Mouse (Mus musculus) layer of hippocampus, adult 18-20 months (tissue): ENCODE results near the gene Sprn. TPM values are rescaled to one million over a fixed set of nuclear protein-coding genes. Genes with fewer than 3 reads are reported as not detected.
"Not testable (repeated sequence)": the region's sequence is repeated elsewhere in the genome, so short reads cannot be mapped to it uniquely, and the experiment has no call there.

Experiments
- DNase-seq, 2 experiments: peaks; one replicate each; pipeline ENCODE4 v3.0.0; 2022; ENCODE audit warnings: low spot score in 2 of 2
- total RNA-seq, 2 experiments: library from RNA; stranded (reverse); gene quantifications; 2 replicates each; pipeline ENCODE4 v1.2.3; 2021

Gene Sprn
- total RNA-seq, 2 experiments from 2014 or later: 151 to 156 TPM

DNA sequence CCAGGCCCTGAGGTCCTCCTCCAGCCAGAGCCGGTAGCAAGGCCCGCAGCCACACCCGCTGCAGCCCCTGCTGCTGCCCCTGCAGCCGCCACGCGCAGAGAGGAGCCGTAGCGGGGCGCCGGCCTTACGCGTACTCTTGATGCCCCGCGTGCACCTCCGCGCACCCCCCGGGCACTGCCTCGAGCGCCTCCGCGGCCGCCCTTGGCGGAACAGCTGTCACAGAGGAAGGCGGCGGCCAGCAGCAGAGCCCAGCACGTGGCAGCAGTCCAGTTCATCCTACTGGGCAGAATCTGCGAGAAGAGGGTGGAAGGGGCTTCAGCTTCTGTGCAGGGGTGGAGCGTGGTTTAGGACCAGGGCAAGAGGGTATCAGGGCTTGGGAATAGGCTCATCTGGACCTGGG is 1.3 kb downstream of the Sprn start:
- DNase-seq: peak in 1 of 2 experiments; percentile 51

DNA sequence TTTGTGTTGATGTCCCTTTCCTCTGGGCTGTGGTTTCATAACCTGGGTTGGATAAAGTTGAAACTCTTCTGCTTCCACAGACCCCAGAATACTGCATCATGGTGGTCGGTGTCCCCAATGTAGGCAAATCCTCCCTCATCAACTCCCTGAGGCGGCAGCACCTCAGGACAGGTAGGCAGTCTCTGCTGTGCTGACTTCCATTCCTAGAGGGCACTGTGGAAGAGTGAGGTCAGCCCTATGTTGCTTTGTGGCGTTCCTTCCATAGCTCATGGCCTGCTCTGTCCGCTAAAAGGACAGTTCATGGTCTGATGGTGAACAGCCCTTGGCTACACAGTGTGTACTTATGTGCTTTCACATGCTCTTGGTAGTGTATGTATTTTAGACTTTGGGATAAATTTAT is 10.1 kb downstream of the Sprn start:
- no peak for DNase-seq

DNA sequence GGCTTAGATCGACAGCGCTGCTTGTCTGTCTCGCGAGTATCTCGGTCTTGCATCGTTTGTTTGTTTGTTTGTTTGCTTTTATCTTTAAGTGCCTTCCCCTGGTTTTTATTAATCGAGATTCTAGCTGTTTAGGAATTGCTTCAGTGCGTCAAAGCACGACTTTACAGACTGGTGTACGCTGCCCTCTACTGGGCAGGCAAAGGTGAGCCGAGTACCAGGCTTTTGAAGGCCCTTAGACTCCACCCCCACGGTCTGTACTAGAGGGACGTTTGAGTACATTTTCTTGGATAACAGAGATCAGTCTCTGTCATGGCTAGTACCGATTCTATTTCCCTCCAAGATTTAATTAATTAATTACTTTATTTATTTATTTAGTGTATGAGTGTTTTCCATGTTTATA is 13.3 kb downstream of the Sprn start:
- DNase-seq: peak in 1 of 2 experiments; percentile 81

DNA sequence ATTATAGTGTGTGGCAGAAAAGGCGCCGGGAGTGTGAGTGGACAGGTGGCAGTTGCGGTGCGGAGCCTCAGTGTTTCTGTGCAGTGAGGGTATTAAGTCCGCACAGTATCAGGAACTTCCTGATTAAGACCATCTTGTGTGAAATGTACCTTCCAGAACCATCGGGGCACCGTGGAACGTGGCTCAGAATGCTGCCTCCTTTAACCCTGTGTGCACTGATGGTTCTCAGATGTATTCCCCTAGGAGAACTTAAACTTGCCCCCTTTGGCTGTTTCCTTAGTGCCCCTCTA is 16.7 kb downstream of the Sprn start:
- no peak for DNase-seq

DNA sequence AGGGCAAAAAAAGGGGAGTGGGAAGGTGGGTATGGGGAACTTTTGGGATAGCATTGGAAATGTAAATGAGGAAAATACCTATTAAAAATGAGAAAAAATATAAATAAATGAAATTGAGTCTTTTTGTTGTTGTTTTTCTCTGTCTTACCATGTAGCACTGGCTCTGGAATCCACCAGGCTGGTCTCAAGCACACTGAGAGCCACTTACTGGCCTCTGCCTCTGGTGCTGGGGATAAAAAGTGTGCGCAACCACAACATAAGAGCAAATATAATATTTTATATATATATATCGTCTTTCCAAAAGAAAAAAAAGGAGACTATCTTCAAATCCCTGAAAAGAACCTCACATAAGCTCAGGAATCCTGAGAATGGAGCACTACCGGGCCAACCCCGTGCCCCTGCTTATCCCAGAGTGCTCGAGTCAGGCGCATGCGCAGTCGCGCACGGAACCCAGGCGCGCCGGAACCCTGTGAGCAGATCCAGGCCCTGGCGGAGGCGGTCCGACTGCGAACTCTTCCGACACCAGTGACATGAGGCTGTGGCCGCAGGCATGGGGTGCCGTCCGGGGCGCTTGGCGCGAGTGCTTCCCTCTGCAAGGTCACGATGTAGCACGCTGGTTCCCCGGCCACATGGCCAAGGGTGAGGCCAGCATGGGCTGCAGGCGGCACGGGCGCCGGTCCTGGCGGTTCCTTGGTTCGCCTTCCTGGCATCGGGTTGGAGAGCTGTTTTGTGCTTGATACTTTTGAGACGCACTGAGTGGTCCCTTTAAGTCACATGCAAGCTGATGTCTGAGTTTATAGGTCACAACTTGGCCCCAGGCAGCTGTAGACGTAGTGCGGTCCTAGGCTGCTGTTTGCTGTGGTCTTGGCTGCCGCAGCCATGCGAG is 17.3 kb downstream of the Sprn start, which contains the start of gene Mtg1:
TSS of gene Mtg1 (plus strand) at position 430 of the 886 bp plus-strand sequence.
- peak; percentile 94 to 99 for DNase-seq

DNA sequence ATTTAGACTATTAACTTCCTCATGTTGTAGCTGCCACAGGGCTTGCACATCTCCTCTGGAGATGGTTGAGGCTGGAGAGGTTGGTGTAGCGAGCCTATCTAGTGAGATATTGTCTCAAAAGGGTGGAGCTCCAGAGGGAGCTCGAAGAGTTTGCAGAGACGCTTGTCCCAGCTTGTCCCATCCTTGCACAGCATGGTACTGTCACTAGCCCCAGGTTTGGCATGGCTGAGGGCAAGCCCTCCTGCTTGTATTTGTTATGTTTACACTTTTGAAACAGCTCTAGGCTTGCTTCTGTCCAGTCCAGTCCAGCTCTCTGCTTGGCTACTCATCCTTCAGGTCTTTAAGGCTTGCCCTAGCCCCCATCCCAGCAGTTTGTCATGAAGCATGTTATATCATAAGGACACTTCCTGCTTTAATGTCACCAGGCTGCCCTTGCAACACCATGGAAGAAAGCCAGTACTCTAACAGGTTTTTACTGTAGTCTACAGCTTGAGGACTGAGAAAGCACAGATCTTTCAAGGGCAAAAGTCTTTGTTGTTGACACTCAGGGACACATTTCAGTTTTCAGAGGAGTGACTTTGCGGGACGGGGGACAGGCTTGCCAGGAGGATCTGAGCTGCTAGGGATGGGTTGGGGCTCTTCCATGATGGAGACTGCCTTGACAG is 19.4 kb downstream of the Sprn start:
- DNase-seq: no peak

DNA sequence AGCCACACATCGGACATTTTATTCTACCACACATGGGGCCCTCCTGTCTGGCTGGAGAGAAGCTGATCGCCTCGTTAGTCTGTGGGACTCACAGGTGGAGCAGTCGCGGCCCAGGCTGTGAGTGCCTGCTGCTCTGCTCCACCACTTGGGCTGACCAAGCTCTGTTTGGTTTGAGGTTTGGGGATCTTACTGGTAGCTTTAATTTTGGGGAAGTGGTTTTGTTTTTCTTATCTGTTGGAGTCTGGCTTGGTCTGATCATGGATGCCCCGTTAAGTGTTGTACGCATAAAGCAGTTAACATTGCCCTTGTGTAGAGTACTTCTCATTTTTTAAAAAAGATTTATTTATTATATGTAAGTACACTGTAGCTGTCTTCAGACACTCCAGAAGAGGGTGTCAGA is 20.6 kb downstream of the Sprn start:
- not testable (repeated sequence) for DNase-seq

DNA sequence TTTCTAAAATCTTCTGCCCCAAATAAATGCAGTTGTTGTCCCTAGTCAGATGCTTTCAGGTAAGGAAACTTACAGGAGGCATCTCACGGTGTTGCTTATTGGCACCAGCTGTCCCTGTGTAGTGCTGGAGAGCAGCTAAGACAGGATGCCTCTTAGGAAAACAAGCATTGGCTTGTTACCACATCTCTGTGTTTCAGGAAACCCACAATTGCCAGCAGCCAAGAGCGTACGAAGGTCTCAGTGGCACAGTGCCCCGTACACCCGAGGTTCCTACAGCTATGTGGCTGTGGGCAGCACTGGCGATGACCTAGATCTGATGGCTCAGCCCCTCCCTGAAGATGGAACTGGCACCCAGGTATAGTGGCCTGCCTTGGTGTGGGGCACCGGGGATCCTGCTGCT is 22.5 kb downstream of the Sprn start:
- DNase-seq: not testable (repeated sequence)

DNA sequence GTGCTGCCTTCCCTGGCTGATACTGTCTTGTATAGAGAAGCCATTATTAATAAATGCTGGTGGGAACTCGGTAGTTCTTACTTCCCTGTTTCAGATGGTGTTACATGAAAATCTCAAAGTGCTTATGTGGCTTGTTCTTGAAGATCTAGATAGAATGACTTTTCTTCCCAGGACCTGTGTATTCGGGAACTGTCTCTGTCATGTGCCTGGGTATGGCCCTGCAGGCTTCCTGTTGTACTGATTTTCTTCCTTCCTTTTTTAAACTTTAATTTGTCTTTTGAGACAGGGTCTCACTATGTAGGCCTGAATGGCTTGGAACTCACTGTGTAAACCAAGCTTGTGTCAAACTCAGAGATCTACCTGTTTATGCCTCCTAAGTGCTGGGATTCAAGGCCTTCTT is 26.8 kb downstream of the Sprn start:
- no peak for DNase-seq

DNA sequence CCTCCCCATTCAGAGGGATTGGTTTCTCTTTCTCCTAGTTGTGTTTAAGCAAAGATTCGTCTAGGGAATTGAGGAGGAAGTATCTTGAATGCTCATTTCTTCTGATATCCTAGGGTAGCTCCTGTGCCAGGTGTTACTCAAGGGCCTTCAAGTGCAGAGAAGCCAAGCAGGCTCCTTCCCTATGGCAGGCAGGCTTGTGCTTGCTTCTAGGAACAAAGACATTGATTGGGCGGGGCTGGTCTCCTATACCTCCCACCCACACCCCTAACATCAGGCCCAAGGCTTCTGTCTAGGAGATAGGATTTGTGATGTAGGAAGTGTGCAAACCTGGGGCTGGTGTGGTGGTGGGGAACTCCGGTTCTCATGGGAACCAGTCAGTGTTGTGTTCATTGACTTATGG is 27.7 kb downstream of the Sprn start:
- no peak for DNase-seq

DNA sequence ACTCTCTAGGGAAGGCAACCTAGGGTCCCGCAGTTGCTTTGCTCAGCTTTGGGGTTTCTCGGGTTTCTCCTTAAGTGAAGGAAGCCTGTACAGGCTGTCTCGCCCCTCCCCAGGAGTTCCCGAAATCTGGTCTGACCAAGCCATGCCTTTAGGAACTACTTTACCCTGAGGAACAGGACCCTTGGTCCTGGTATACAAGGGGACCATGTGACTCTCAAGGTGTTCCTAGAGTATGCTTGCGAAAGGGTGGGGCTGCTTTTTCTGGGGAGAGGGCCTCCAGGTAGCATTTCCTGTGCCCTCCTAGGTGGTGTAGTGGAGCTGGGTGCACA is 28.7 kb downstream of the Sprn start:
- no peak for DNase-seq

DNA sequence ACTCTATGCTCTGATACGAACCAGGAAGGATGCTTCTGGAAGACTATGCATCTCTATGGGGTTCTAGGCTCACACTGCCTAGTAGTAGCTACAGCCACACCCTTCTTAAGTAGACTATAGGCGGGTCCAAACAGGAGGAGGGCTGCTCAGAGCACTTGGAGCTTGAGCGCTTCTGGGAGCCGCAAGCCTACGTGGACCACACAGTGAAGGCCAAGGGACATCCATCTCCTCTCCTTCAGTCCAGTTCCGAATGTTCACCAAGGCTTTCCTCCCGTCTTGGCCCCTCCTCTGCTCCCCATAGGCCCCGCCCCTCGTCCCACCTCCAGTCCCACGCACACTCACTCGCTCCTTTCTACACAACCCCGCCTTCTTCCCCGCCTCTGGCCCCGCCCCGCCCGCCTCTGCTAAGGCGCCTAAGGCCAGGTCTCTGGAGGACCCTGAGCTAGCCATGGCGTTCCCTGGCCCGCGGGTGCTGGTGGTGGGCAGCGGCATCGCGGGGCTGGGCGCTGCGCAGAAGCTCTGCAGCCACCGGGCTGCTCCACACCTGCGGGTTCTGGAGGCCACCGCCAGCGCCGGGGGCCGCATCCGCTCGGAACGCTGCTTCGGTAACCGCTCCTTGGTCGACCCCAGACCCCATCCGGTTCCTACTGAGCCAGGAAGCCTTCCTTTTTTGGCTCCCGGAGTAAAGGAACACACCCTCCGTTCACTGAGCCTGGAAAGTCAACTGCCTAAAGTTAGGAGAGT is 29.2 kb downstream of the Sprn start:
- peak; percentile 80 to 88 for DNase-seq

DNA sequence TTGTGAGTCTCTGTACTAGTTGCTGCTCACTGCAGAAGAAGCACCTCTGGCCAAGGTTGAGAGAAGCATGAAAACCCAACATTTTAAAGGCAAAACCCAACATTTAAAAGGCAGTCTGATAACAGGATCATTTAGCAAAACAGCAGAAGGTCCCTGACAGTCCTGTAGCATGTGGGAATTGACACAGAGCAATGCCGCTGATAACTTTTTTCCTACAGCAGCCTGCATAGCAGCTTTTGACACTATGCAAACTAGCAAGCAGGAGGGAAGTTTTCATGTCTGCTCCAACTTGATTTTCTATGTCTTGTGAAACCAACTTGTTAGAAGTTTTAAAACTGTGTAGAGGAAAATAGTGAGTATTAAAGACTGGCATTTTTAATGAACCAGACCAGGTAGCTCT is 30.3 kb downstream of the Sprn start:
- no peak for DNase-seq

DNA sequence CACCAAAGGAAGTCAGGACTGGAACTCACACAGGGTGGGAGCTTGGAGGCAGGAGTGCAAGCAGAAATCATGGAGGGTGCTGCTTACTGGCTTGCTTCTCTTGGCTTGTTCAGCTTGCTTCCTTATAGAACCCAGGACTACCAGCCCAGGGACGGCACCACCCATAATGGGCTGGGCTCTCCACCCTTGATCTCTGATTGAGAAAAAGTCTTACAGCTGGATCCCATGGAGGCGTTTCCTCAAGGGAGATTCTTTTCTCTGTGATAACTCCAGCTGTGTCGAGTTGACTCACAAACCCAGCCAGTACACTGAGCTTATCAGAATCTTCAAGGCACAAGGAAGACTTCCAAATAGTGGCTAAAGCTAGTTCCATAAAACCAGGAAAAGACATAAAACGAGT is 31.9 kb downstream of the Sprn start:
- no peak for DNase-seq

DNA sequence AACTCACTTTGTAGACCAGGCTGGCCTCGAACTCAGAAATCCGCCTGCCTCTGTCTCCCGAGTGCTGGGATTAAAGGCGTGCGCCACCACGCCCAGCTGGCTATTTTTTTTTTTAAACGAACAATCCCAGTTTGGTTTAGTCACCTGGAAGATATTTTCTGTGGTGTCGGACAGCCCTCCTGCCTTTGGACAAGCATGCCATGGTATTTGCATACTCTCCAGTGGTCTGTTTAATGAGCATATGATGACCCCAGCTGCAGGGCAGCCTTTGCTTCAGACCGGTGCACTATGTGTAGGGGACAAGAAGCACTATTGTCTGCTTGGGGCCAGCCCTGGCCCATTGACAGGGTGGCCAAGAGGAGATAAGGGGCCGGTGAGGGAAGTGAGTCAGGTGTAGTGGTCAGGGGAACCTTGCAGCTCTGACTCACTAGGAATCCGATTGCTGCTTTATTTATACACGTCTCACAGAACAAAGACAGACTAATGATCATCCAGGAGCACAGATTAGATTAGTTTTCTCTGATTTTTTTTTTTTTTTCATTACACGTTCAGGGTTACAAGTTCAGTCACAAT is 33.3 kb downstream of the Sprn start:
- DNase-seq: no peak

DNA sequence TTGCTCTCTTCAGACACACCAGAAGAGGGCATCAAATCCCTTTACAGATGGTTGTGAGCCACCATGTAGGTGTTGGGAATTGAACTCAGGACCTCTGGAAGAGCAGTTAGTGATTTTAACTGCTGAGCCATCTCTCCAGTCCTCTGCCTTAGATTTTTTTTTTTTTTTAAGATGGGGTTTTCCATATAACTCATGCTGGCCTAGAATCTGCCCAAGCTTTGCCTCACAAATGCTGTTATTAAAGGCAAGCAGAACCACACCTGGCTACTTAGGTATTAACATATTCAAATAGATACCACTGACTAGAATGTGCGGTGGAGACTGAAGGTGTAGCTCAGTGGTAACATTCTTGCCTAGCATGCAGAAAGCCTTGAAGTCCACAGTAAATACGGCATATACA is 34.2 kb downstream of the Sprn start:
- no peak for DNase-seq

DNA sequence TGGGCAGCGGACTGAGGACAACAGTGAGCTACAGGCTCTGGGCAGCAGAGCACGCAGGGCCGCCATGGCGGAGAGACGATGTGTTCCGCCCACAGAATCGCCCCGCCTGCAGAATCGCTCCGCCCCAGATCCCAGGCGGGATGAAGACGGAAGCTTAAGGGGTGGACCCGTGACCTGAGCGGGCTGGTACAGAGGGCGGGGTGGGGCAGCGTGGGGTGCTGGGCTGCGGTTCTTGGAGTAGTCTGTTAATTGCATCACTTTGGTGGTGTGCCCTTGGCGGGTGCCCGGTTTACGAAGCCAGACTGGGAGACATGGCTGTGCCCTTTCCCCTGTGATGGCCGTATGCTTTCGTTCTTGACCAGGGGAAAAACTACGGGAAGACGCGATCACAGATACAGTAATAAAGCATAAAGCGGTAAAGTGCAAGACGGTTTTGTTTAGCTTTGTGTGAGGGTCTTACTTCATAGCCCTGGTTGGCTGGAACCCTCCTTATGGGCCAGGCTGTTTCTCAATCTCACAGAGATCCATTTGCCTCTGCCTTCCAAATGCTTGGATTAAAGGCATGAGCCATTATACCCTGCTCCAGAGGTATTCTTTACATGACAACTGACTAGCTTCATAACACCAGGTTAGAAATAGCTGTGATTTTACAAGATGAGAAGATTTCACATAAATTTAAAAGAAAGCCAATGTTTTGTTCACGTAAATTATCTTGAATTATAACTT is 38.2 kb downstream of the Sprn start, which contains the start of gene Echs1:
TSS of gene Echs1 (minus strand) at position 148 of the 726 bp plus-strand sequence.
- peak; percentile 87 to 90 for DNase-seq

DNA sequence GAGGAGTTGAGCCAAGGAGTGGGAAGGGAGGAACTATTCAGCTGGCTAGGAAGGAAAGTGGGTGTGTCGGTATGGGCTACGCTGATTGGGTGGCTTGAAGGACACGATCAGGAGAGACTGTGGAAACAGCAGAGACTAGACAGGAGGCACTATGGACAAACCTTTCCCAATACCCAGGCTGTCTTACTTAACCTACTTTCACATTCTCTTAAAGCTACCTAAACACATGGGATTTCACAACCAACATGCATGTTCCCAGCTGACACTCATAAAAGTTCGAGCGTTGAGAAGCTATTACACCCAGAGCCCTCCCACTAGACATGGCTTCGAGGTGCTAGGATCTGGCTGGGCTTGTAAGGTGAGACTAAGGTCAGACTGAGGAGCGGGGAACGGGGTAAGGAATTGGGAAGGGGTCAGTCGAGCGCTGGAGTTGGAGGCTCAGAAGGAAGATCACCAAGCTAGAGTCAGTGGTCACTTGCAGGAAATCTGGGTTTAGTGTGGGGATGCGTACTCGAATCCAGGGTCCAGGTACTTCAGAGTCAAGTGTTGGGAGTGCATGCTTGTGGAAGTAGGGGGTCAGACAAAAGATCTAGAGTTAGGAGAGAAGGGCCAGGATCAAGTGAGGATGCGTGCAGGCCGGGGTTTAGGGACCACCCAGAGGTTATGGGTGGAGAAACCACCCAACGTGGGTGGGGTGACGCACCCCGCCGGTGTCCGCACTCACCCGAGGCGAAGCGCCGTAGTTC is 38.9 kb downstream of the Sprn start, which contains the start of gene Paox:
TSS of gene Paox (plus strand) at position 217 of the 746 bp plus-strand sequence.
- peak; percentile 60 to 74 for DNase-seq

DNA sequence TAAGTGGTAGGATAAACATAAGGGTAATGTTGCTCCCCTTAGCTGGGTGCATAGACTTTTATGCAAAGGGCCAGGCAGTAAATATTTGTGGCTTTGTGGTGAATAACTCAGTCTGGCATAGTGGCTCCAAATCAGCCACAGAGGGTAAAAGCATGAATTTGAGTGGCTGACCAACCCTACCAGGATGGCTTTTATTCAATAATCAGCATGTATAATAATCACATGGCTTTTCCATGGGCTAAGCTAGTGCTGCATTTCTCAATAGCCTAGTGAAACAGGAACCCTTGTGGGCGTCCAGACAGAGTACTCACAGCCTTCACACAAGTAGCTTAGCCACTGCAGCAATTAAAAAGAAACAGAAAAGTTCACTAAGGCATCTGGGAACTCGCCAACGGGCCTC is 42.7 kb downstream of the Sprn start:
- DNase-seq: no peak

DNA sequence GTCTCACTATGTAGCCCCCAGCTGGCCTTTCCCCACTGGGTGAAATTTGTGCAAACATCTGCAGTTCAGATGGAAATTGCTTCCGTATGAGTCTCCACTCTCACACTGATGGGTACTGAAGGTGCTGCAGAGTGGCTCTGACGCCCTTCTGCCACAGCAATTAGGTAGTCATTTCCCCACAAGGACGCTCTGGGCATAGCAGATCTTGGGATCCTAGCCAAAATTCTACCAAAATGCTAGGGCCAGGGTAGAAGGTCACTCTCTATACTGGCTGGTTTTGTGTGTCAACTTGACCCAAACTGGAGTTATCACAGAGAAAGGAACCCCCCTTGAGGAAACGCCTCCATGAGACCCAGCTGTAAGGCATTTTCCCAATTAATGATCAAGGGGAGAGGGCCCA is 50.7 kb downstream of the Sprn start:
- DNase-seq: no peak
